Mouse (Mus musculus) MEL (cell line): Measurements from ENCODE around the gene Papss1. TPM values are rescaled to one million over a fixed set of nuclear protein-coding genes. Genes with fewer than 3 reads are reported as not detected.
"Not testable (repeated sequence)": the region's sequence is repeated elsewhere in the genome, so short reads cannot be mapped to it uniquely, and the experiment has no call there.

Experiments
- DNase-seq: peaks from one replicate; pipeline ENCODE4 v3.0.0; 2011; ENCODE audit warnings: low read depth, low spot score
- H3K27ac ChIP-seq: 2 replicates; pipeline ENCODE4 v1.5.1; 2012; ENCODE audit warnings: low read depth, mild to moderate bottlenecking, control low read depth, low read length, moderate library complexity; ENCODE audit not compliant: control insufficient read depth
- H3K27me3 ChIP-seq, 2 experiments: fragments of 150-350 bp in 1 of 2; sonication (generic) in 1 of 2; 2 replicates each; pipeline ENCODE4 v1.6.1; 2012; ENCODE audit warnings: low read length in 2 of 2, mild to moderate bottlenecking in 2 of 2, improper control_type of control experiment in 1 of 2, moderate library complexity in 1 of 2; ENCODE audit not compliant: insufficient read depth in 2 of 2, control insufficient read depth in 1 of 2
- H3K36me3 ChIP-seq, 2 experiments: 2 replicates each; pipeline ENCODE4 v1.6.1; 2012 to 2014; ENCODE audit warnings: low read length in 2 of 2, improper control_type of control experiment in 1 of 2, inconsistent platforms in 1 of 2, mild to moderate bottlenecking in 1 of 2; ENCODE audit not compliant: insufficient read depth in 2 of 2, control insufficient read depth in 1 of 2
- H3K4me1 ChIP-seq, 2 experiments: fragments of 150-350 bp in 1 of 2; sonication (generic) in 1 of 2; 2 replicates each; pipeline ENCODE4 v1.6.1; 2012; ENCODE audit warnings: low read length in 2 of 2, improper control_type of control experiment in 1 of 2, mild to moderate bottlenecking in 1 of 2; ENCODE audit not compliant: insufficient read depth in 2 of 2, control insufficient read depth in 1 of 2
- H3K4me3 ChIP-seq, 2 experiments: fragments of 150-350 bp in 1 of 2; sonication (generic) in 1 of 2; 2 replicates each; pipeline ENCODE4 v1.5.1; 2012; ENCODE audit warnings: low read depth in 2 of 2, low read length in 2 of 2, mild to moderate bottlenecking in 2 of 2, moderate library complexity in 2 of 2, control low read depth in 1 of 2, improper control_type of control experiment in 1 of 2; ENCODE audit not compliant: control insufficient read depth in 1 of 2, insufficient read depth in 1 of 2
- H3K79me2 ChIP-seq: 2 replicates; pipeline ENCODE4 v1.6.1; 2012; ENCODE audit warnings: mild to moderate bottlenecking, low read length, moderate library complexity; ENCODE audit not compliant: control insufficient read depth, poor library complexity, insufficient read depth
- H3K9ac ChIP-seq: 2 replicates; pipeline ENCODE4 v1.6.1; 2012; ENCODE audit warnings: low read depth, mild to moderate bottlenecking, control low read depth, low read length, moderate library complexity; ENCODE audit not compliant: control insufficient read depth, poor library complexity, severe bottlenecking
- H3K9me3 ChIP-seq: fragments of 150-350 bp; sonication (generic); replicated peaks from 2 replicates; pipeline ENCODE4 v1.6.1; 2012; ENCODE audit warnings: mild to moderate bottlenecking, low read length, improper control_type of control experiment, moderate library complexity; ENCODE audit not compliant: insufficient read depth
- CTCF ChIP-seq, 3 experiments: IDR thresholded peaks in 2 of 3; conservative IDR thresholded peaks in 1 of 3; 2 replicates each; pipeline ENCODE4 v1.5.1; 2011 to 2012; ENCODE audit warnings: low read length in 3 of 3, low read depth in 2 of 3, mild to moderate bottlenecking in 2 of 3, improper control_type of control experiment in 1 of 3, inconsistent platforms in 1 of 3, mixed read lengths in 1 of 3, moderate library complexity in 1 of 3; ENCODE audit not compliant: control insufficient read depth in 1 of 3, insufficient read depth in 1 of 3, poor library complexity in 1 of 3, severe bottlenecking in 1 of 3
- ETS1 ChIP-seq: IDR thresholded peaks from 2 replicates; pipeline ENCODE4 v1.6.1; 2012; ENCODE audit warnings: low read depth, mild to moderate bottlenecking, inconsistent platforms, low read length, improper control_type of control experiment, moderate library complexity
- GABPA ChIP-seq: IDR thresholded peaks from 2 replicates; pipeline ENCODE4 v1.6.1; 2012; ENCODE audit warnings: low read depth, mild to moderate bottlenecking, inconsistent platforms, low read length, improper control_type of control experiment, moderate library complexity
- GATA1 ChIP-seq: IDR thresholded peaks from 2 replicates; pipeline ENCODE4 v1.6.1; 2011; ENCODE audit warnings: low read depth, low read length, improper control_type of control experiment
- HCFC1 ChIP-seq: IDR thresholded peaks from 2 replicates; pipeline ENCODE4 v1.6.1; 2012; ENCODE audit warnings: low read depth, mild to moderate bottlenecking, inconsistent platforms, low read length, improper control_type of control experiment, moderate library complexity
- JUND ChIP-seq: IDR thresholded peaks from 2 replicates; pipeline ENCODE4 v1.6.1; 2011; ENCODE audit warnings: low read depth, mild to moderate bottlenecking, improper control_type of control experiment, low read length
- MAZ ChIP-seq: IDR thresholded peaks from 2 replicates; pipeline ENCODE4 v1.6.1; 2012; ENCODE audit warnings: low read depth, mild to moderate bottlenecking, inconsistent platforms, low read length, improper control_type of control experiment
- NELFE ChIP-seq: IDR thresholded peaks from 2 replicates; pipeline ENCODE4 v1.6.1; 2011; ENCODE audit warnings: low read depth, low read length, improper control_type of control experiment
- NRF1 ChIP-seq: IDR thresholded peaks from 2 replicates; pipeline ENCODE4 v1.6.1; 2014; ENCODE audit warnings: low read depth, mild to moderate bottlenecking, inconsistent platforms, low read length, improper control_type of control experiment, moderate library complexity; ENCODE audit not compliant: poor library complexity, insufficient read depth, severe bottlenecking
- POLR2AphosphoS5 ChIP-seq: IDR thresholded peaks from 2 replicates; pipeline ENCODE4 v1.6.1; 2012; ENCODE audit warnings: low read depth, borderline replicate concordance, mild to moderate bottlenecking, inconsistent platforms, low read length, moderate library complexity, mixed read lengths
- SIN3A ChIP-seq: IDR thresholded peaks from 2 replicates; pipeline ENCODE4 v1.6.1; 2012; ENCODE audit warnings: low read length, improper control_type of control experiment, inconsistent platforms
- SMC3 ChIP-seq: IDR thresholded peaks from 2 replicates; pipeline ENCODE4 v1.6.1; 2011; ENCODE audit warnings: low read depth, low read length, improper control_type of control experiment
- TCF12 ChIP-seq: IDR thresholded peaks from 2 replicates; pipeline ENCODE4 v1.6.1; 2014; ENCODE audit warnings: low read depth, mild to moderate bottlenecking, inconsistent platforms, low read length, improper control_type of control experiment, moderate library complexity
- USF1 ChIP-seq: IDR thresholded peaks from 2 replicates; pipeline ENCODE4 v1.6.1; 2014; ENCODE audit warnings: low read depth, mild to moderate bottlenecking, inconsistent platforms, low read length, improper control_type of control experiment, moderate library complexity
- ZC3H11A ChIP-seq: IDR thresholded peaks from 2 replicates; pipeline ENCODE4 v1.6.1; 2012; ENCODE audit warnings: low read depth, mild to moderate bottlenecking, inconsistent platforms, low read length, improper control_type of control experiment
- polyA plus RNA-seq, 2 experiments: library from polyadenylated mRNA; stranded (reverse) in 1 of 2; unstranded in 1 of 2; fragments of >175 nt in 1 of 2; fragments of >200 nt in 1 of 2; gene quantifications; 2 replicates each; pipeline versions ENCODE4 v1.2.1 to v1.2.4; 2012; ENCODE audit warnings: low replicate concordance in 2 of 2, low read depth in 1 of 2; ENCODE audit not compliant: insufficient read length in 2 of 2, insufficient read depth in 1 of 2, missing spikeins in 1 of 2
- total RNA-seq: library from RNA; depleted of rRNA; stranded (reverse); fragments of 300-350 nt; gene quantifications from 2 replicates; pipeline ENCODE4 v1.2.3, GENCODE M21; 2012

The Papss1 gene
- total and polyA plus RNA-seq, 3 experiments, result 27.7 to 36.2 TPM; not detected in 1

DNA sequence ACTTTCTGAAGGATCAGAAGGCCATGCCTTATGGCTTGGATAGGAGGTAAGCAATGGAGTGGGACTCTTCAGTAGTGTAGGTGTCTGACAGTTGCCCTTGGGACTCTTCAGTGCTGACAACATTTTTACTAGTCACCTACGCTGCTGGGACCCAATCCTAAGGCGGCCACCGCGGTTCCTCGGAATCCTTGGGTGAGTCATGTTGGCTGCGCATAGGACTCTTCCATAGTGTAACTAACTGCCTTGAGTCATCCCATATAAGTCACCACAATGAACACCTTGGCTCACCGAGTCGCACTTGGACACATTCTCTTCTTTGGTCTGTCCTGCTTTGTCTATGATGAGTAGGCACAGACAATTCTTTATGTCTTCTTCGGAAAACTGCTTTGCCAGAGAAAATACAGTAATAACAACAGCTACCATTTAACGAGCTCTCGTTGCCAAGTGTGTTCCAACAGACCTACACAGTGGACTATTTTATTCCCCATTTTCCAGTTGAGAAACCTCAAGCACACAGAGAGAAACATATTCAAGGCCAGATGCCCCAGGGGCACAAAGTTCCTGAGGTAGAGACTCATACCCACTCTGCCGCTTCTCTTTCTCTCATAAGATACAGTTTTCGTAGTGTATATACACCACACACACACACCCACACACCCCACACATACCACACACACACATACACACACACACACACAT is 23.2 kb upstream of the Papss1 start:
- no peaks in the 10 kb centered on the region for H3K4me1 ChIP-seq
- H3K27ac ChIP-seq, result no peak overlapping the region
- H3K9ac ChIP-seq, result no peak overlapping the region
- H3K27me3 ChIP-seq, result no peaks in the 10 kb centered on the region; a peak in 1 of 4 replicates
- DNase-seq, result no peak
- no peaks in the 10 kb centered on the region for H3K9me3 ChIP-seq
- no peaks in the 10 kb centered on the region for H3K36me3 ChIP-seq
- no peak overlapping the region for H3K4me3 ChIP-seq
- H3K79me2 ChIP-seq, result no peaks in the 10 kb centered on the region
- TF ChIP-seq MAZ (no peak), ZC3H11A (no peak), GATA1 (no peak), CTCF (IDR thresholded peaks at IDR 0.05 in 2 of 3, conservative IDR thresholded peaks at IDR 0.05 in 1 of 3; ENCODE audit: control insufficient read depth in 1 of 3, insufficient read depth in 1 of 3, low read depth in 2 of 3, low read length in 3 of 3, poor library complexity in 1 of 3, severe bottlenecking in 1 of 3) (no peak), JUND (no peak), TCF12 (no peak), SMC3 (no peak), POLR2AphosphoS5 (no peak), USF1 (no peak), NELFE (no peak), GABPA (no peak)

DNA sequence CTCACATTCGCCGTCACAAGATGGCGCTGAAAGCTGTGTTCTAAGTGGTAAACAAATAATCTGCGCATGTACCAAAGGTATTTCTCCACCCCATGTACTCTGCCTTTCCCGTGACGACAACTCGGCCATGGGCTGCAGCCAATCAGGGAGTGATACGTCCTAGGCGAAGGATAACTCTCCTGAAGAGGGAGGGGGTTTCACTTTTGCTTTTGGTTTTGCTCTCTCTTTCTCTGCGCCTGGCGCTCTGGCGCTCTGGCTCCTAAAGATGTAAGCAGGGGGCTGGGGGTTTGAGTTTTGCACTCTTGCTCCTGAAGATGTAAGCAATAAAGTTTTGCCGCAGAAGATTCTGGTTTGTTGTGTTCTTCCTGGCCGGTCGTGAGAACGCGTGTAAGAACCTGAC is 17.0 kb upstream of the Papss1 start:
- Histone ChIP-seq H3K9ac (peak overlapping the region; percentile 30), H3K4me3 (peak overlapping the region; percentile 62 to 80)
- peak in 2 of 3 experiments; percentile 4 to 22; a peak in 2 of 6 replicates for TF ChIP-seq CTCF (IDR thresholded peaks at IDR 0.05 in 2 of 3, conservative IDR thresholded peaks at IDR 0.05 in 1 of 3; ENCODE audit: control insufficient read depth in 1 of 3, insufficient read depth in 1 of 3, low read depth in 2 of 3, low read length in 3 of 3, poor library complexity in 1 of 3, severe bottlenecking in 1 of 3)
- 0 out of 2 replicates have a peak, but pooled peaks have one; percentile 42 for TF ChIP-seq SIN3A
- peak; percentile 48; the same call in 1 of the 2 replicates for TF ChIP-seq ETS1
- peak; percentile 40; the same call in 1 of the 2 replicates for TF ChIP-seq NRF1
- TF ChIP-seq HCFC1, result peak; percentile 56; the same call in 1 of the 2 replicates
- H3K27me3 ChIP-seq, H3K9me3 ChIP-seq, H3K36me3 ChIP-seq, H3K27ac ChIP-seq, H3K79me2 ChIP-seq, H3K4me1 ChIP-seq: not testable (repeated sequence)
- DNase-seq, result peak; percentile 56
